ENCODE assay signal across 9 mouse cellular contexts in genomic region chr10:68540612-68541011, GRCm38 (mm10). TPM values are rescaled to one million over a fixed set of nuclear protein-coding genes. Genes with fewer than 3 reads are reported as not detected.
DNase-seq lines count a peak whose midpoint lies in the region; ATAC-seq and TF ChIP-seq lines count a peak whose summit lies in the region.
"Had no signal": no experiment of that assay in that cellular context is flagged by ENCODE, and none has a peak within 500 bp of the region (broad histone marks: within the 10 kb centered on the region; RNA-seq: fewer than 3 reads in every experiment).

No protein-coding gene starts in this region.

- TF ChIP-seq CTCF in kidney, postnatal 0 days (IDR thresholded peaks at IDR 0.05; ENCODE audit: low read depth): no peak

- H3K4me1 ChIP-seq in kidney, postnatal 0 days (replicated peaks; ENCODE audit: insufficient read depth, low read length): peaks cover 11% of the 10 kb centered on the region; the same call in 1 of the 2 replicates
- H3K4me1 ChIP-seq in forebrain, embryonic 15.5 days: peaks cover 20% of the 10 kb centered on the region
- peaks cover 20% of the 10 kb centered on the region for H3K4me1 ChIP-seq in midbrain, embryonic 13.5 days (replicated peaks)

- no peak for ATAC-seq in kidney, postnatal 0 days (replicated peaks; ENCODE audit: low FRiP score, low read depth)
- ATAC-seq in forebrain, embryonic 15.5 days (replicated peaks): peak; percentile 83
- ATAC-seq in midbrain, embryonic 13.5 days: peak; percentile 94

- peak overlapping the region; percentile 77; the same call in 1 of the 2 replicates for H3K4me2 ChIP-seq in kidney, postnatal 0 days (ENCODE audit: low read length)
- no peak overlapping the region for H3K4me2 ChIP-seq in forebrain, embryonic 15.5 days (replicated peaks)
- 0 out of 2 replicates have a peak overlapping the region, but pooled peaks have one; percentile 0 for H3K4me2 ChIP-seq in midbrain, embryonic 13.5 days (replicated peaks)

- no peaks in the 10 kb centered on the region for H3K27me3 ChIP-seq in kidney, postnatal 0 days (ENCODE audit: insufficient read depth, low read length)
- H3K27me3 ChIP-seq in forebrain, embryonic 15.5 days: no peaks in the 10 kb centered on the region
- H3K27me3 ChIP-seq in midbrain, embryonic 13.5 days: no peaks in the 10 kb centered on the region
- H3K27me3 ChIP-seq: megakaryocyte, embryonic 14.5 days had no signal

- 62% methylated on average over 3 of the region's 3 CpGs for WGBS in kidney, postnatal 0 days
- WGBS in forebrain, embryonic 15.5 days: 19% methylated on average over 3 of the region's 3 CpGs
- WGBS in midbrain, embryonic 13.5 days: 25% methylated on average over 3 of the region's 3 CpGs

- peak overlapping the region; percentile 88 for H3K27ac ChIP-seq in kidney, postnatal 0 days
- peak overlapping the region; percentile 44 for H3K27ac ChIP-seq in forebrain, embryonic 15.5 days (replicated peaks)
- H3K27ac ChIP-seq in midbrain, embryonic 13.5 days: 0 out of 2 replicates have a peak overlapping the region, but pooled peaks have one; percentile 25

- no peak for DNase-seq in kidney, postnatal 0 days (ENCODE audit: low spot score)
- no peak for DNase-seq in kidney, adult 11 months
- DNase-seq in embryo, embryonic 10.5 days (ENCODE audit: low spot score): peak; percentile 40
- no peak for DNase-seq in adrenal gland, postnatal 36 days
- DNase-seq in gastrocnemius, postnatal 4 days (ENCODE audit: low spot score in 2 of 2): no peak

- H3K9ac ChIP-seq in kidney, postnatal 0 days (ENCODE audit: low read depth, low read length): no peak overlapping the region
- H3K9ac ChIP-seq in forebrain, embryonic 15.5 days (replicated peaks): 0 out of 2 replicates have a peak overlapping the region, but pooled peaks have one; percentile 6
- H3K9ac ChIP-seq in midbrain, embryonic 13.5 days (replicated peaks): no peak overlapping the region

- no peaks in the 10 kb centered on the region for H3K36me3 ChIP-seq in kidney, postnatal 0 days (ENCODE audit: insufficient read depth, low read length)
- no peaks in the 10 kb centered on the region for H3K36me3 ChIP-seq in forebrain, embryonic 15.5 days
- no peaks in the 10 kb centered on the region for H3K36me3 ChIP-seq in midbrain, embryonic 13.5 days

- H3K9me3 ChIP-seq in kidney, postnatal 0 days (replicated peaks; ENCODE audit: low read length): no peaks in the 10 kb centered on the region
- H3K9me3 ChIP-seq in forebrain, embryonic 15.5 days: no peaks in the 10 kb centered on the region
- H3K9me3 ChIP-seq in midbrain, embryonic 13.5 days: 0 out of 2 replicates have a peak, but pooled peaks cover 2% of the 10 kb centered on the region
- H3K9me3 ChIP-seq: megakaryocyte, embryonic 14.5 days had no signal

- no peak overlapping the region for H3K4me3 ChIP-seq in kidney, postnatal 0 days (replicated peaks; ENCODE audit: low read depth, low read length)
- H3K4me3 ChIP-seq in forebrain, embryonic 15.5 days: no peak overlapping the region
- no peak overlapping the region for H3K4me3 ChIP-seq in midbrain, embryonic 13.5 days (replicated peaks)

RNA-seq across cellular contexts. Expression of gene Cabcoco1, which starts 1.1 kb away (rescaled TPM):
- polyA plus RNA-seq in kidney, postnatal 0 days (2015; fragmentation: Nextera tagmentation; extraction: Ambion mirVana): 17.3 and 18.5 TPM in 2 replicates
- polyA plus RNA-seq in forebrain, embryonic 15.5 days (2015; fragmentation: Nextera tagmentation; extraction: Ambion mirVana): 0.49 and 1.6 TPM in 2 replicates
- 0.40 and 0.51 TPM in 2 replicates for polyA plus RNA-seq in midbrain, embryonic 13.5 days (2015; fragmentation: Nextera tagmentation; extraction: Ambion mirVana)
- total RNA-seq in adrenal gland, postnatal 36 days (2021): 1 to 10 TPM; 2.5 to 4.7 TPM
- total RNA-seq in gastrocnemius, postnatal 4 days (2021): under 1 TPM; 0.44 to 0.59 TPM
- polyA plus RNA-seq: small intestine, adult 2 months had no signal

Comparison
In these comparisons a context has a peak if more than half of its experiments do, and no peak if none do; other contexts are left out.
1. H3K27ac ChIP-seq: peak in every context shown above with its lines; median percentile 88 in kidney, postnatal 0 days; 44 in forebrain, embryonic 15.5 days; 25 in midbrain, embryonic 13.5 days.